Mouse (Mus musculus) liver, embryonic 16.5 days (tissue): ENCODE results near the gene Hic2. TPM values are rescaled to one million over a fixed set of nuclear protein-coding genes. Genes with fewer than 3 reads are reported as not detected.
A peak's percentile ranks its signal among the peaks of the same experiment; 100 is the strongest.
"Not testable (repeated sequence)": the region's sequence is repeated elsewhere in the genome, so short reads cannot be mapped to it uniquely, and the experiment has no call there.

ENCODE experiments used
- ATAC-seq: fragments of 200-750 bp; cut with Nextera tagmentation; 2 replicates; pipeline ENCODE4 v1.8.0; 2017; ENCODE audit warnings: low read depth, mild to moderate bottlenecking, moderate number of reproducible peaks, moderate library complexity
- H3K27ac ChIP-seq: fragments of 300-500 bp; sonication (generic); 2 replicates; pipeline ENCODE4 v1.5.1; 2014; ENCODE audit warnings: mild to moderate bottlenecking, low read length
- H3K27me3 ChIP-seq: fragments of 300-500 bp; sonication (generic); 2 replicates; pipeline ENCODE4 v1.6.1; 2014; ENCODE audit warnings: low read depth, low read length, mixed read lengths; ENCODE audit not compliant: control insufficient read depth, insufficient read depth
- H3K36me3 ChIP-seq: fragments of 300-500 bp; sonication (generic); 2 replicates; pipeline ENCODE4 v1.6.1; 2014; ENCODE audit warnings: mild to moderate bottlenecking; ENCODE audit not compliant: control insufficient read depth, insufficient read depth
- H3K4me1 ChIP-seq: fragments of 300-500 bp; sonication (generic); 2 replicates; pipeline ENCODE4 v1.6.1; 2014; ENCODE audit warnings: low read depth, low read length, mixed read lengths; ENCODE audit not compliant: control insufficient read depth
- H3K4me2 ChIP-seq: fragments of 300-500 bp; sonication (generic); 2 replicates; pipeline ENCODE4 v1.6.1; 2014; ENCODE audit warnings: low read depth, low read length, mixed read lengths
- H3K4me3 ChIP-seq: fragments of 300-500 bp; sonication (generic); 2 replicates; pipeline ENCODE4 v1.5.1; 2014; ENCODE audit warnings: low read depth, mild to moderate bottlenecking, low read length
- H3K9ac ChIP-seq: fragments of 300-500 bp; sonication (generic); 2 replicates; pipeline ENCODE4 v1.6.1; 2014; ENCODE audit warnings: low read depth, low read length
- H3K9me3 ChIP-seq: fragments of 300-500 bp; sonication (generic); replicated peaks from 2 replicates; pipeline ENCODE4 v1.6.1; 2016; ENCODE audit warnings: low read length; ENCODE audit not compliant: control insufficient read depth
- WGBS: fragments of 180-500 bp; shearing (Covaris S2); extraction: QIAGEN DNeasy Blood & Tissue Kit; methylation state at CpG from one replicate; pipeline ENCODE4 v1.1.7; 2014; ENCODE audit not compliant: insufficient replicate concordance; 5-methylcytosine and 5-hydroxymethylcytosine counted together
- polyA plus RNA-seq: library from polyadenylated mRNA; unstranded; fragments of >200 nt; fragmentation: Nextera tagmentation; extraction: Ambion mirVana; gene quantifications from 2 replicates; pipeline ENCODE4 v1.2.1, GENCODE M21; 2015

Gene Hic2
- polyA plus RNA-seq, 1 experiment from 2014 or later, result 3.4 TPM

GRCm38 (mm10) chr16:17231523-17231922, 1.8 kb upstream of the Hic2 start:
- H3K4me2 ChIP-seq, H3K27ac ChIP-seq, ATAC-seq, H3K9me3 ChIP-seq, H3K4me3 ChIP-seq, H3K36me3 ChIP-seq, H3K27me3 ChIP-seq, H3K9ac ChIP-seq: not testable (repeated sequence)
- WGBS, result 59% methylated on average over 2 of the region's 2 CpGs
- H3K4me1 ChIP-seq, result peaks cover 29% of the 10 kb centered on the region

GRCm38 (mm10) chr16:17233702-17234498, 528 bp downstream of the Hic2 start:
- H3K9me3 ChIP-seq, result peaks cover 3% of the 10 kb centered on the region
- peak overlapping the region; percentile 74 for H3K27ac ChIP-seq
- H3K27me3 ChIP-seq, result no peaks in the 10 kb centered on the region
- H3K4me3 ChIP-seq, result peak overlapping the region; percentile 82
- H3K36me3 ChIP-seq, result no peaks in the 10 kb centered on the region
- WGBS, result under 1% methylated on average over 55 of the region's 62 CpGs
- peak overlapping the region; percentile 96 for H3K4me2 ChIP-seq
- peak overlapping the region; percentile 84 for H3K9ac ChIP-seq
- H3K4me1 ChIP-seq, result peaks cover 49% of the 10 kb centered on the region
- peak; percentile 14; the same call in 1 of the 2 replicates for ATAC-seq

- peak overlapping the region; percentile 82 for H3K4me3 ChIP-seq
- 3% methylated on average over 12 of the region's 12 CpGs for WGBS
- H3K4me1 ChIP-seq, result peaks cover 55% of the 10 kb centered on the region
Measured at GRCm38 (mm10) chr16:17234499-17234895, 1.1 kb downstream of the Hic2 start.

DNA sequence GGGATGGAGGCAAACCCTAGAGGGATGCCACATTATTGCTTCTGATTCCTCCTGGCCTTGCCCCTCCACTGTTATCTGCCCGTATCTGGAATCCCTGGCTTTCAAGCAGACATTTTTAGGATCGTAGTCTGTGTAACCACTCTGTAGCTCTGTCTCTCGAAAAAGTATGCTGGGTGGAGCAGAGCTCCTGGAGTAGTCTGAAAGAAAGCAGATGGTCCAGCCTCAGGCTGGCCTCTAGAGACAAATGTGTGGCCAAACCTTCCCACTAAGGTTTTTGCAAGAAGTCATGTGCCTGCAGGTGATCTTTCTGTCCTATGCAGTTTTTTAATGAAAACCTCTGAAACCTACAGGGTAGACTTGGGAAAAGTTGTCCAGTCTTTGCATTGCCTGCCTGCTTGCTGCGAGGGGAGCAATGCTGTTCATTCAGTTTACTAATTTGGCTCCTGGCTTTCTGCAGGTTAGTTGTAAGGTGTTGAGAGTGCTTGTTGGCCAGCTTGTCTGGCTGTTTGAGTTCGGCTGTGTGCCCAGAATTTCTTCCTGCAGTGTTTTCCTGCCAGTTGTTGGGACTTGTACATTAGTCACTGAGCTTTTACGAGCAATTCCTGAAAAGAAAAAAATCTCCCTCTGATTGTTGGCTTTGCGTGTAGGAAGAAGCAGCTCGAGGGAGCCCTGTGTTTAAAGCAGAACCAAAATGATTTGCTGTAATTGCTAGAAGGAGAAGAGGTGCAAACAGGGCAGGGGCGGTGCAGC, 1.7 kb downstream of the Hic2 start:
- H3K4me2 ChIP-seq, result peak overlapping the region; percentile 96
- peak overlapping the region; percentile 82 for H3K4me3 ChIP-seq
- H3K9ac ChIP-seq, result no peak overlapping the region; the same call in 1 of the 2 replicates
- H3K27me3 ChIP-seq, result no peaks in the 10 kb centered on the region
- no peak overlapping the region for H3K27ac ChIP-seq
- 39% methylated on average over 9 of the region's 9 CpGs for WGBS
- ATAC-seq, result no peak
- H3K36me3 ChIP-seq, result no peaks in the 10 kb centered on the region
- H3K4me1 ChIP-seq, result peaks cover 59% of the 10 kb centered on the region
- no peaks in the 10 kb centered on the region for H3K9me3 ChIP-seq

More at GRCm38 (mm10) chr16:17234499-17234895, 1.1 kb downstream of the Hic2 start:
- Histone ChIP-seq H3K27ac (peak overlapping the region; percentile 74; the same call in 1 of the 2 replicates), H3K36me3 (no peaks in the 10 kb centered on the region), H3K9ac (peak overlapping the region; percentile 84), H3K4me2 (peak overlapping the region; percentile 96), H3K27me3 (no peaks in the 10 kb centered on the region), H3K9me3 (peaks cover 3% of the 10 kb centered on the region)
- ATAC-seq, result no peak

DNA sequence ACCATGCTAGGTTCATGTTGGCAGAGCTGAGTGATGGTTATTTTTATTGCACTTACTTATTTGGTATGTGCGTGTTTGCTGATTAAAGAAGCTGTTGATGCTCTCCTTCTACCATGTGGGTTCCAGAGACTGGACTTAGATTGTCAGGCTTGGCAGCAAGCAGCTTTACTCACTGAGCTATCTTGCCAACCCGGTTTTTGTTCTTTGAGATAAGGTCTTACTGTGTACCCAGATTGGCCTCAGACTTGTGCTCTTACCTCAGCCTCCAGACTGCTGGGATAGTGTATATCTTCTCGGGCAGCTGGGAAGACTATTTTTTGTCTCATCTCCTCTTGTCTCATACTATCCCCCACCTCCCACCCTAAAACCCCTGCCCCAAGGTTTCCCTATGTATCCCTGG, 4.3 kb downstream of the Hic2 start:
- 15% methylated on average over 3 of the region's 3 CpGs for WGBS
- peak; percentile 39 for ATAC-seq
- no peak overlapping the region for H3K4me2 ChIP-seq
- peaks cover 66% of the 10 kb centered on the region for H3K4me1 ChIP-seq
- H3K36me3 ChIP-seq, result no peaks in the 10 kb centered on the region
- H3K4me3 ChIP-seq, result no peak overlapping the region
- no peaks in the 10 kb centered on the region for H3K9me3 ChIP-seq
- H3K27me3 ChIP-seq, result no peaks in the 10 kb centered on the region
- no peak overlapping the region for H3K27ac ChIP-seq
- H3K9ac ChIP-seq, result no peak overlapping the region

DNA sequence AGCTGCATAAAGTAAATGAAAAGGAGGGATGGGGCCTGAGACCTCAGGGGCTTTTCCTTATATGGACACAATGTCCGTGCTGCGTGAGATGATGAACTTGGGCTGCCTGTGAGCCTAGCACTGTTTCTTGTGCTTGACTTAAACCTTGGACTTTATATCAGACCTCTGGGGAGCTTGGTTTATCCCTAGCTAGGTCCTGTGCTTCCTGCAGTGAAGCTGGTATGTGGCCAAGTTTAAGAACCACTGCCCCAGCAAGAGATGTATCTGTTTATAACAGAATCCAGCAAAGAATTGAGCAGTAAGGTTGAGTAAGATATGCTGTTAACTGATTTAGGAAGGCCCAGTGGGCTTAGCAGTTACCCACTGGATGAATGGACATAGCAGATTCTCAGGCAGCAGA, 6.0 kb downstream of the Hic2 start:
- H3K9ac ChIP-seq, result no peak overlapping the region

DNA sequence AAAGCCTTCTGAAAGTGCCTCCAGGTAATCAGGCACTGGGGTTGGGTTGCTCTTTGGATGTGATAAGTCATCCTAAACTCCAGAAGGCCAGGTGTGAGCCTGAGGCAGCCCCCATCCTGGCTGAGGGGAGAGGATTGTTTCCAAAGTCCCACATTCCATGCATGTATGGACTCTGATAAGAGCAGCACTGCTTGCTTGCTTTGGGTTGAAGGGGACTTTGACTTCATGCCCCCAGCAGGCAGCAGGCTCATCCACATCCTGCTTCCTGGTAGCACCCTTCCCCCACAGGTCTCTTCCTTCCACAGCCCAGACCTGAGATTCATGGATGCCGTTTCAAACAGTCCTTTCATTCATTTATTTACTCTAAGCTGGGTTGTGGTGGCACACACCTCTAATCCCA, 10.4 kb downstream of the Hic2 start:
- H3K4me1 ChIP-seq, result peaks cover 31% of the 10 kb centered on the region
- peak; percentile 91 for ATAC-seq
- no peaks in the 10 kb centered on the region for H3K9me3 ChIP-seq
- WGBS, result 27% methylated on average over 1 of the region's 1 CpGs
- no peak overlapping the region for H3K4me3 ChIP-seq
- H3K9ac ChIP-seq, result no peak overlapping the region
- H3K27me3 ChIP-seq, result no peaks in the 10 kb centered on the region
- no peaks in the 10 kb centered on the region for H3K36me3 ChIP-seq
- H3K27ac ChIP-seq, result peak overlapping the region; percentile 81
- H3K4me2 ChIP-seq, result 0 out of 2 replicates have a peak overlapping the region, but pooled peaks have one; percentile 14

More for the DNA sequence above, 6.0 kb downstream of the Hic2 start:
- Histone ChIP-seq H3K27me3 (no peaks in the 10 kb centered on the region), H3K4me1 (peaks cover 62% of the 10 kb centered on the region), H3K9me3 (no peaks in the 10 kb centered on the region), H3K4me2 (no peak overlapping the region), H3K27ac (no peak overlapping the region), H3K36me3 (no peaks in the 10 kb centered on the region), H3K4me3 (no peak overlapping the region)
- 58% methylated on average over 2 of the region's 2 CpGs for WGBS
- ATAC-seq, result no peak

- 73% methylated on average over 1 of the region's 1 CpGs for WGBS
- Histone ChIP-seq H3K9me3 (no peaks in the 10 kb centered on the region), H3K4me1 (peaks cover 33% of the 10 kb centered on the region), H3K4me3 (no peak overlapping the region), H3K27ac (no peak overlapping the region), H3K9ac (no peak overlapping the region), H3K27me3 (no peaks in the 10 kb centered on the region), H3K36me3 (no peaks in the 10 kb centered on the region), H3K4me2 (no peak overlapping the region)
- no peak for ATAC-seq
Measured at GRCm38 (mm10) chr16:17244996-17245395, 11.6 kb downstream of the Hic2 start.

DNA sequence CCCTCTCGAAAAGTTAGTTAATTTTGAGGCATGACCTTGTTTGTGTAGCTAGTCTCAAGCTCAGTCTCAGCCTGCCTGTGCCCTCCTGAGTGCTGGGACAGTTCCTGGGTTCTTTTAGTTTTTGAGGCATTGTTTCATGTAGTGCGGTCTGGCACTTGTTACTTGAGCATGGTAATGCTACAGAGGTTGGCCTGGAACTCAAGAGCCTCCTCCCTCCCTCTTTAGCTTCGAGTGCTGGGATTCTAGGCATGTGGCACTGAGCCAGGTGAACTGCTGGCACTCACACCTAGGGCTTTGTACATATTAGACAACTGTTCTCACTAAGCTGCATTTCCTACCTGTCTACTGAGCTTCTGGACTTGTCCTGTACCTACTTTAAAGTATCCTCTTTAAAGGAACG, 14.4 kb downstream of the Hic2 start:
- 55% methylated on average over 4 of the region's 4 CpGs for WGBS
- peaks cover 43% of the 10 kb centered on the region for H3K4me1 ChIP-seq

More for the DNA sequence above, 14.4 kb downstream of the Hic2 start:
- H3K27me3 ChIP-seq, result no peaks in the 10 kb centered on the region
- H3K36me3 ChIP-seq, result no peaks in the 10 kb centered on the region
- H3K27ac ChIP-seq, result no peak overlapping the region; the same call in 1 of the 2 replicates
- no peaks in the 10 kb centered on the region for H3K9me3 ChIP-seq
- ATAC-seq, result no peak
- H3K4me2 ChIP-seq, result no peak overlapping the region
- H3K9ac ChIP-seq, result no peak overlapping the region
- H3K4me3 ChIP-seq, result no peak overlapping the region
